Mouse (Mus musculus): ENCODE data around the gene Gltpd2.

The Gltpd2 gene

DNA sequence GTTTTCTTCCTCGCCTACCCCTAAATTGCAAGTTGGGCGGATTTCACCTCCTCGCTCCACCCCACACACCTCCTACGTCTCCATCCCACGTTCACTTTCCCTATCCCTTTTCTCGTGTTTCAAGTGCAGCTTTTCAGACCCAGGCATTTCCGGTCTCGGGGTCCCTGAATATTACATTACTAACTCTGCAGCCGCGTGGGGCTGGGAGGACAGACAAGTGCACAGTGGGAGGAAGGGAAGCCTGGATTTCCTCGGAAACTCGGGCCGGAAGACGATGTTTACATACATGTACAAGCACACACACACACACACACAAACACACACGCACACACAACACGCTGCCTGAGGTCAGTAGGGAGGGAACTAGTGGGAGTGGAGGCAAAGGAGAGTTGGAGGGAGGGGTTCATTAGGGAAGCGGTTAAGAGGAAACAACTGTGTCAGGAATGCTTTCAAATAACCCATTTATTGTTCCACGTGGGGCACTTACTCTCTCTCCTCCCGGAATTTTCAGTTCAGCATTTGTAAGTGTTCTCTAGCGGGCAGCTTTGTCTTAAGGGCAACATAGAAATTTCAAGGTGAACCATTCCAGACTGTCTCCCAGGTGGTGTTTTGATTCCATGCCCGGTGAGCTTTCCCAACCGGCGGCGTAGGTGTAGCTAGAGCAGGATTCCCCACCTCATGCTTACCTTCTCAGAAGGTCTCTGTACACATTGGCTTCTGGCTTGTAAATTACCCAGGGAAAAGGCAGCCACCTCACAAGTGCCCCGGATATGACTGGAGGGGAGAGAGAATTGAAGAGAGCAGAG is 44.7 kb downstream of the Gltpd2 start:
- no peak for DNase-seq (ENCODE audit: low spot score in 2 of 2)

DNA sequence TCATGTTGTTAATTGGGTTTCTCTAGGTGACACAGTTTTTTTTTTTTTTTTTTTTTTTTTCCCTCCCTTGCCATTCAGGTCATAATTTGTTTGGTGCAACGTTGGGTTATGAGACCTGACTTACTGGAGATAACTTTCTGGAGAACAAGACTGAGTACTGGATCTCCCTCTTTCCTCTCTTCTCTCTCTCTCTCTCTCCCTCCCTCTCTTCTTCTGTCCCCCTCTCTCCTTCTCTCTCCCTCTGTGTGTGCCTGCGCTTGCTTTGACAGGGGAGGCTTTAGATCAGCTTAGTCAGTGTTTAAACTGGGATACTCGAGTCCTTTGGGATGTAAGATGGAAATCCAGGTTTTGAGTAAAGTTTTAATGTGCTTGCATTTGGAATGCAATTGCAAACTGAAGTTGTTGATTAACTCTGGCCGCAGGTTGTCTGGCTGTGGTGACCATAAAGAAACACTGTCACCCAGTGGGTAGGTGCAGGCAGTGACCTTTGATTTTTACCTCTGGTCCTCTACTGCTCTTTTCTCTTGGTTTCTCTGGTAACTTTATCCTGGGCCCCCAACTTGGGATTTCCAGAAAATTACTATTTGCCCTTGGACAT is 45.4 kb downstream of the Gltpd2 start:
- DNase-seq (ENCODE audit: low spot score in 2 of 2): no peak

DNA sequence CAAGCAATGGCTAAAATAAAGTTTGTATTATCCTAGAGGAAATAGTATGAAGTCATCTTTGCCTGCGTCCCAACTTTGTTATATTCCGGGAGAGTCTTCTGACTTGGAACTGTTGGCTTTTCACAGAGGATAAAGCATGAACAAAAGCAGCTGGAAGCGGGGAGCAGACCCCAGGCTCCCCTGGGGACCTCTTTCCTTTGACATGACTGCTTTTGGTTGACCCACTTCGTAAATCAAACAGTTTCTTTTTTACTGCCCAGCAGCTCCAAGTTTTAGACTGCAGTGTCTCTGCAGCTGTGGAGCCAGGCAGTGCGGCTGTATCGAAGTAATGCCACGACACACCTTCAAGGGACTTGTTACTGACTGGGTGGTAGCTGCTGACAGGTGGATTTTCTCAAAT is 47.6 kb downstream of the Gltpd2 start:
- no peak for DNase-seq (ENCODE audit: low spot score in 2 of 2)

Data from right cerebral cortex, postnatal 36 days (tissue).